Mouse (Mus musculus) midbrain, embryonic 11.5 days (tissue): ENCODE data around the gene Lima1. TPM values are rescaled to one million over a fixed set of nuclear protein-coding genes. Genes with fewer than 3 reads are reported as not detected.
A peak's percentile ranks its signal among the peaks of the same experiment; 100 is the strongest.
"Not testable (repeated sequence)": the region's sequence is repeated elsewhere in the genome, so short reads cannot be mapped to it uniquely, and the experiment has no call there.

Experiments
- ATAC-seq: fragments of 200-750 bp; cut with Nextera tagmentation; 2 replicates; pipeline ENCODE4 v1.8.0; 2017; ENCODE audit warnings: moderate TSS enrichment, moderate library complexity; ENCODE audit not compliant: low FRiP score
- DNase-seq: peaks from one replicate; pipeline ENCODE4 v3.0.0; 2015; ENCODE audit warnings: low spot score; ENCODE audit errors: missing footprints
- H3K27ac ChIP-seq: fragments of 300-500 bp; sonication (generic); 2 replicates; pipeline ENCODE4 v1.5.1; 2014; ENCODE audit warnings: low read depth, low read length
- H3K27me3 ChIP-seq: fragments of 300-500 bp; sonication (generic); 2 replicates; pipeline ENCODE4 v1.6.1; 2014; ENCODE audit warnings: mild to moderate bottlenecking, low read length, moderate library complexity, mixed read lengths; ENCODE audit not compliant: control insufficient read depth, insufficient read depth
- H3K36me3 ChIP-seq: fragments of 300-500 bp; sonication (generic); 2 replicates; pipeline ENCODE4 v1.6.1; 2014; ENCODE audit warnings: mild to moderate bottlenecking, low read length, moderate library complexity, mixed read lengths; ENCODE audit not compliant: control insufficient read depth, insufficient read depth
- H3K4me1 ChIP-seq: fragments of 300-500 bp; sonication (generic); 2 replicates; pipeline ENCODE4 v1.6.1; 2014; ENCODE audit warnings: low read length; ENCODE audit not compliant: control insufficient read depth, insufficient read depth
- H3K4me2 ChIP-seq: fragments of 300-500 bp; sonication (generic); 2 replicates; pipeline ENCODE4 v1.6.1; 2014; ENCODE audit warnings: mild to moderate bottlenecking, moderate library complexity
- H3K4me3 ChIP-seq: fragments of 300-500 bp; sonication (generic); 2 replicates; pipeline ENCODE4 v1.5.1; 2014; ENCODE audit warnings: low read depth, low read length
- H3K9ac ChIP-seq: fragments of 300-500 bp; sonication (generic); 2 replicates; pipeline ENCODE4 v1.6.1; 2014; ENCODE audit warnings: low read length
- H3K9me3 ChIP-seq: fragments of 300-500 bp; sonication (generic); 2 replicates; pipeline ENCODE4 v1.6.1; 2016; ENCODE audit warnings: low read length; ENCODE audit not compliant: control insufficient read depth
- WGBS: fragments of 180-500 bp; shearing (Covaris S2); extraction: QIAGEN DNeasy Blood & Tissue Kit; methylation state at CpG from one replicate; pipeline ENCODE4 v1.1.7; 2014; 5-methylcytosine and 5-hydroxymethylcytosine counted together
- polyA plus RNA-seq: library from polyadenylated mRNA; unstranded; fragments of >200 nt; fragmentation: Nextera tagmentation; extraction: Ambion mirVana; gene quantifications from 2 replicates; pipeline ENCODE4 v1.2.1, GENCODE M21; 2014

Gene Lima1
- polyA plus RNA-seq, 1 experiment from 2014 or later, result 22.0 TPM

DNA sequence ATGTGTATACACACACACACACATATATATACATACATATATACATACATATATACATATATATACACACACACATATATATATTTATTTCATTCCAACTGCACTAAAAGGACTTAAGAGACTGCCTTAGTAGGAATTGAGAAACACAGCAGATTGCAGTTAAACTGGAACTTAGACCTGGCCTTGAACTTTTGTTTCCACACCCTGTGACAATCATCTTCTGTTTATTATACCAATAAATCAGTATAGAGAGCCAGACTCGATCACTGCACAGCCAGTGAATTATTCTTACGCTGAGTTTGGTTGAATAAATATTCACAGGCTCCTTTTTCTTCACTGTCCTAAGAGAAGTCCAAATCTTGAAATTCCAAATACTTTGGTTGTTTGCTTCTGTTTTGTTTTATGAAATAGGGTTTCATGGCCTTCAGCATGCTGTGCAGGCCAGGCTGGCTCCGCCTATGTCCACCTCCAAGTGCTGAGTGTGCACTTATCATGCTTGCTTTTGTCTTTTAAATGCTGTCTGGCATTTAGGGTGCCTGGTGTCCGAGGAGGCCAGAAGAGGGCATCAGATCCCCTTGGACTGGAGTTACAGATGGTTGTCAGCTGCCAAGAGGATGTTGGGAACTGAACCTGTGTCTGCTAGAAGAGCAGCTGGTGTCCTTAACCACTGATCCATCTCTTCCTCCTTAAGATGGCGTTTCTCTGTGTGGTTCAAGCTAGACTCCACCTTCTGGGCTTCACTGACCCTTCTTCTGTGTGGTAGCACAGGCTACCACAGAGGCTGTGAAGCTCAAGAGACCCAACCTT, 41.4 kb downstream of the Lima1 start:
- Histone ChIP-seq H3K27me3 (no peaks in the 10 kb centered on the region), H3K9me3 (no peaks in the 10 kb centered on the region), H3K4me2 (no peak overlapping the region), H3K9ac (no peak overlapping the region), H3K4me1 (no peaks in the 10 kb centered on the region), H3K4me3 (no peak overlapping the region), H3K36me3 (no peaks in the 10 kb centered on the region), H3K27ac (no peak overlapping the region)
- no peak for DNase-seq
- ATAC-seq, result no peak
- 85% methylated on average over 5 of the region's 5 CpGs for WGBS

DNA sequence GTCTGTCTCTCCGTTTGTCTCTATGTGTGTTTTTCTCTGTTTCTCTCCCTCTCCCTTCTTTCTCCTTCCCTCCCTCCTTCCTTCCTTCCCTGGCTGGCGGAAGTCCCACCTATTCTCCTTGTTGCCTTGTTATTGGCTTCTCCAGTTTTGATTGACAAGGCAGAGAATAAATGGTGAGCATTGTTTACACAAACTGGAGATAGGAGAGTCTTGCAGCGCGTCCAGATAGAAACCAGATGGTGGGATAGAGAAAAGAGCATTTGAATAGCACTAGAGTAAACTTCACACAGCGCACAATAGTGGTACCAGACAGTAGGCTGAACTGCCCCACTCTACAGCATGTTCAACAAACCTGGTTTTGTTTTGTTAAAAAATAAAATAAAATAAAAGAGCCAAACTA, 43.7 kb downstream of the Lima1 start:
- H3K9me3 ChIP-seq, result no peaks in the 10 kb centered on the region
- 81% methylated on average over 5 of the region's 5 CpGs for WGBS
- ATAC-seq (no peak), DNase-seq (no peak)
- no peaks in the 10 kb centered on the region for H3K36me3 ChIP-seq
- H3K4me2 ChIP-seq, result no peak overlapping the region
- no peaks in the 10 kb centered on the region for H3K4me1 ChIP-seq
- no peak overlapping the region for H3K4me3 ChIP-seq
- no peaks in the 10 kb centered on the region for H3K27me3 ChIP-seq
- no peak overlapping the region for H3K27ac ChIP-seq
- no peak overlapping the region for H3K9ac ChIP-seq

DNA sequence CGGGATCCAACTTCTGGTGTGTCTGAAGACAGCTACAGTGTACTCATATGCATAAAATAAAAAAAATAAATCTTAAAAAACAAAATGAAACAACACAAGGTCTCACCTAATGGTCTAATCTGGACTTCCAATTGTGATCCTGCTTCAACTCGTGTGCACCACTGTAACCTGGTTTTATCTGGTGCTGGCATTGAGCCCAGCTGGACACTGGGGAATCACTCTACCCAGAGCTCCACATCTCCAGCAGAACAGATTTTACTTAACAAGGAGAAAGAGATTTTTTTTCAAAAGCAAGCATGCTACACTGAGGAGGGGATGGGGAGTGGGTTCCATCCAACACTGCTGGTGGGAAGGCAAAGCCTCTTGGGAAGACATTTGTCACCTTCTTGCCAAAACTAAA, 47.2 kb downstream of the Lima1 start:
- Histone ChIP-seq H3K9ac (no peak overlapping the region), H3K36me3 (no peaks in the 10 kb centered on the region), H3K4me2 (no peak overlapping the region), H3K9me3 (no peaks in the 10 kb centered on the region), H3K27ac (no peak overlapping the region), H3K4me3 (no peak overlapping the region), H3K27me3 (no peaks in the 10 kb centered on the region), H3K4me1 (no peaks in the 10 kb centered on the region)
- WGBS, result 88% methylated on average over 2 of the region's 2 CpGs
- DNase-seq, result no peak
- no peak for ATAC-seq

DNA sequence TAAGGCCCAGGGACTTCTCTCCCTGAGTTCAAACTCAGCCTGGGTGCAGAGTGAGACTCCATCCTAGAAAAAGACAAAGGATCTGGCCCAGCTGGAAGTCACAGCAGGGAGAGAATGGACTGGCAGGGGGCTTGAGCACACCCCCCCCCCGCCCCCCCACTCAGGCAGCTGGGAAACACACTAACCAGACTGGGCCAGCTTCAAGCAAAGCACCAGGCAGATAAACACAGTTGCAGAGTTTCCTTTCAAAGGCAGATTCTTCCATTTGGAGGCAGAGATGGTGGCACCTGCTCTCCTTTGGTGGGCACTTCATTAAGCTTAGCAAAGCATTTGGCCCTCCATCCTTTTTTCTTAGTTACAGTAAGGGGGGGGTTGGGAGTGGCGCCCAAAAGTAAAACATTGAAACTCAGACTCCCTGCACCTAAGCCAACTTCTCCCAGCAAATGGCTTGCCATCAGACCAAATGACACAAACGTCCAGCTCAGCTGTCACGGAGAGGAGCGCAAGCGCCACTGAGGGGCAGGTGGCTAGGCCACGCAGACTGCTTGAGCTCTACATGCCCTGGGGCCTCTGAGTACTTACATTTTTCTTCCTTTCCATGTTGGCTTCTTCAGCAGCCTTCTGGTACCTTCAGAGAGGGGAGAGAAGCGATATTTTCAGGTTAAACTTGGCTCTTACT, 48.9 kb downstream of the Lima1 start:
- Histone ChIP-seq H3K4me3 (no peak overlapping the region), H3K9ac (no peak overlapping the region), H3K27me3 (no peaks in the 10 kb centered on the region), H3K4me1 (no peaks in the 10 kb centered on the region), H3K4me2 (no peak overlapping the region), H3K27ac (no peak overlapping the region), H3K36me3 (no peaks in the 10 kb centered on the region), H3K9me3 (no peaks in the 10 kb centered on the region)
- ATAC-seq, result no peak
- DNase-seq, result no peak
- 59% methylated on average over 8 of the region's 8 CpGs for whole genome bisulfite sequencing

DNA sequence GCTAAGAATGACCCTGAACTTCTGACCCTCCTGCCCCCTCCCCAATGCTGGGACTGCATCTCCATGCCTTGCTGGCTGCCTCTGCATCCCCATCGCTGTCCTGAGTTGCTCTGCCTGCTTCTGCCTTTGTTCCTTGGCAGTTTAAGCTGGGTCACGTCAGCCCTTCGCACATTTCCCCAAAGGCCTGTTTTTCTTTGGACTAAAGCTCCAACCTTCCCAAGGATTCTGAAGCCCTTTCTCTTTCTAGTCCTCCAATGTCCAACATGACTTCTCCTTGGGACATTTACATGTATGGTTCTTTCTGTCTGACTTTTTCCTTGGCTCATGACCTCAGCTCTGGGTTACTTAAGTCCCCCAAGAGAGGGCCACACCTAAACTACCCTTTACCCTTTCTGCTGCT, 50.0 kb downstream of the Lima1 start:
- no peak for DNase-seq
- no peak for ATAC-seq
- no peak overlapping the region for H3K4me3 ChIP-seq
- no peak overlapping the region for H3K9ac ChIP-seq
- H3K36me3 ChIP-seq, result no peaks in the 10 kb centered on the region
- 90% methylated on average over 3 of the region's 3 CpGs for WGBS
- no peak overlapping the region for H3K4me2 ChIP-seq
- no peaks in the 10 kb centered on the region for H3K9me3 ChIP-seq
- no peaks in the 10 kb centered on the region for H3K27me3 ChIP-seq
- H3K27ac ChIP-seq, result no peak overlapping the region
- H3K4me1 ChIP-seq, result peaks cover 5% of the 10 kb centered on the region; the same call in 1 of the 2 replicates

DNA sequence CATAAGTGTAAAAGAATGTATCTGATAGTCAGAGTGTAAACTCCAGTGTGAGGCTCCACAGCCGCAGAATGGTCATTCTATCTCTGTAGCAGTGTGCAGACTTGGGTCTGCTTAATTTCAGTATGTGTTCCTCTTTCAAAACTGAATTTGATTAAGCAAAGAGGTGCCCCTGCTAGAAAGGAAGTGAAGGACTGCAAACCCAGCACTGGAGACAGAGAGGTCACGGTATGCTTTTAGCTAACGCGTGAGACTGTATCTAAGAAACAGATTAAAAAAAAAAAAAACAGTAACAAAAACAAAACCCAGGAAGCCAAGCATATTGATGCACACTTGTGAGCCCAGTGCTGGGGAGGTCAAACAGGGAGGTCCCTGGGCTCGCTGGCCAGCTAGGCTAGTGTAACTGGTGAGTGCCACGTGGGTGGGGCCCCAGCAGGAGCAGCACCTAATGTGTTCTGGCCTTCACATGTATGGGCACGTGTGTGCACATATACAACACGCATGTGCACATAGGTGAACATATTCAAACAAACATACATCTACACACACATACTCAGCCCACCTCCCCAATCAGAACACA, 51.8 kb downstream of the Lima1 start:
- no peaks in the 10 kb centered on the region for H3K36me3 ChIP-seq
- H3K9me3 ChIP-seq, result no peaks in the 10 kb centered on the region
- no peaks in the 10 kb centered on the region for H3K27me3 ChIP-seq
- no peak overlapping the region for H3K9ac ChIP-seq
- no peak for ATAC-seq
- whole genome bisulfite sequencing, result 80% methylated on average over 8 of the region's 8 CpGs
- peaks cover 18% of the 10 kb centered on the region for H3K4me1 ChIP-seq
- H3K4me2 ChIP-seq, result no peak overlapping the region
- H3K27ac ChIP-seq, result no peak overlapping the region
- no peak overlapping the region for H3K4me3 ChIP-seq
- DNase-seq, result no peak

DNA sequence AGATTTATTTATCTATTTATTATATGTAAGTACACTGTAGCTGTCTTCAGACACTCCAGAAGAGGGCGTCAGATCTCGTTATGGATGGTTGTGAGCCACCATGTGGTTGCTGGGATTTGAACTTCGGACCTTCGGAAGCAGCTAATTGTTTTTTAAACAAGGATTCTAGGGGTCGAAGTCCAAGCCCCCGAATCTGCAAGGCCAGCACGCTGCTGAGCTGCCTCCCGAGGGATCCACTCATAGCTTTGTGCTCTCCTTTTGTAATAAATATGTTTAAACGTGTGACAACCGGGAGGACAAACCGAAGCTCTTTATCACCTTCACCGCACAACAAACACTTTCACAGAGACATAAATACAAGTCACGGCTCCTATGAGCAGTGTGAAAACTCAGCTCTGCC, 52.8 kb downstream of the Lima1 start:
- H3K27ac ChIP-seq, H3K9ac ChIP-seq, H3K9me3 ChIP-seq, H3K4me3 ChIP-seq, H3K36me3 ChIP-seq, DNase-seq, H3K4me2 ChIP-seq, ATAC-seq, H3K27me3 ChIP-seq: not testable (repeated sequence)
- 87% methylated on average over 13 of the region's 13 CpGs for WGBS
- peaks cover 21% of the 10 kb centered on the region for H3K4me1 ChIP-seq

DNA sequence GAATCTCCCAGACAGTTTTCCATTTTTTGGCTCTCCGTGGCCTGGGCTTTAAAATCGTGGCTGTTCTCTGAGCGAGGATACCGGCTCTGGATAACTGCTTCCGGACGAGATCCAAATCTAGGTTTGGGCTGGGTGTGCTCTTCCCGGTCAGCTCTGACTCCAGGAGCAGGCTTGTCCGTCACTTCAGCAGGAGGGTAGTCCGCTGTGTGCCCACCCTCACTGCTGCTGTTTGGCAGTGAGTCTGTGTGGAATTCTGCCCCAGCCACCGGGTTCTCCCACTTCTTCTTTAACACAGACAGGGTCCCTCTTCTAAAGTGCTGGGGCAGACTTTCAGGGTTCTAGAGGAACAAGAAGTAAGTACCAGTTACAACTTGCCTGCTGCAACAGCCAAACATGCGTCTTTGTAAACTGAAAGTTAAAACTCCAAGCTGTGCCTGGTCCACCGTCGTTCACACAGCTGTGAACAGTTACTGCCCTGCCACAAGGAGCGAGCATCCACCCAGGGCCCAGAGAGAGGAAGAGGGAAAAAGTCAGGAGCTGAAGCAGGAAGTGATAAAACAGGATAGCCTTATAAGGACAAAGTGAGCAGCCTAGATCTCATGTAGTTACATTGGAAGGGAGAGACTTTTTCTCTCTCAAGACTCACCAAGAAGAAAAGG, 55.5 kb downstream of the Lima1 start:
- Histone ChIP-seq H3K4me3 (no peak overlapping the region; the same call in 1 of the 2 replicates), H3K4me2 (peak overlapping the region; percentile 8; the same call in 1 of the 2 replicates), H3K9me3 (no peaks in the 10 kb centered on the region), H3K36me3 (no peaks in the 10 kb centered on the region), H3K27me3 (no peaks in the 10 kb centered on the region), H3K27ac (peak overlapping the region; percentile 83), H3K4me1 (peaks cover 25% of the 10 kb centered on the region), H3K9ac (peak overlapping the region; percentile 52)
- ATAC-seq (no peak), DNase-seq (no peak)
- 70% methylated on average over 14 of the region's 14 CpGs for WGBS

DNA sequence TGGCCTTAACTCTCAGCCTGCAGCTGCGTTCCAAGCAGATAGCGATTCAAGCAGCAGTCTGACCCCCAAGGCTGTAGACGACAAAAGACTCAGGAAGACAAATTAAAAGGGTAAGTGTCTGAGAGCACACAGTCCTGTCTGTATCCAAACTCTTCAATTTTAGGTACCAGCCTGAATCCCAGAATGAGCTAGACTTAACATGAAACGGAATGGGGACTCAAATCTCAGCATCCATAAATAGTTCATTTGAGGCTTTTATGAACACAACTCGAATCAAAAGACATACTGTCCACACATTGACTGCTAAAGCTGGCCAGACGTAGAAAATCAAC, 56.2 kb downstream of the Lima1 start:
- Histone ChIP-seq H3K36me3 (no peaks in the 10 kb centered on the region), H3K27me3 (no peaks in the 10 kb centered on the region), H3K9ac (peak overlapping the region; percentile 52), H3K4me3 (no peak overlapping the region), H3K9me3 (no peaks in the 10 kb centered on the region), H3K4me2 (peak overlapping the region; percentile 26), H3K4me1 (peaks cover 25% of the 10 kb centered on the region), H3K27ac (peak overlapping the region; percentile 83)
- DNase-seq (peak; percentile 92), ATAC-seq (no peak)
- 38% methylated on average over 6 of the region's 6 CpGs for WGBS
